Mouse (Mus musculus) spleen, adult 2 months (tissue): ENCODE data around the gene Pdia5.

Experiments used
- CTCF ChIP-seq: fragments of 200-500 bp; IDR thresholded peaks from 2 replicates; pipeline ENCODE4 v1.5.1; 2011; ENCODE audit warnings: mild to moderate bottlenecking, inconsistent platforms; ENCODE audit not compliant: insufficient read depth, insufficient read length, insufficient replicate concordance; ENCODE audit errors: extremely low read depth
- POLR2A ChIP-seq: fragments of 200-500 bp; IDR thresholded peaks from 2 replicates; pipeline ENCODE4 v1.6.1; 2011; ENCODE audit warnings: low read depth, low read length, inconsistent platforms

DNA sequence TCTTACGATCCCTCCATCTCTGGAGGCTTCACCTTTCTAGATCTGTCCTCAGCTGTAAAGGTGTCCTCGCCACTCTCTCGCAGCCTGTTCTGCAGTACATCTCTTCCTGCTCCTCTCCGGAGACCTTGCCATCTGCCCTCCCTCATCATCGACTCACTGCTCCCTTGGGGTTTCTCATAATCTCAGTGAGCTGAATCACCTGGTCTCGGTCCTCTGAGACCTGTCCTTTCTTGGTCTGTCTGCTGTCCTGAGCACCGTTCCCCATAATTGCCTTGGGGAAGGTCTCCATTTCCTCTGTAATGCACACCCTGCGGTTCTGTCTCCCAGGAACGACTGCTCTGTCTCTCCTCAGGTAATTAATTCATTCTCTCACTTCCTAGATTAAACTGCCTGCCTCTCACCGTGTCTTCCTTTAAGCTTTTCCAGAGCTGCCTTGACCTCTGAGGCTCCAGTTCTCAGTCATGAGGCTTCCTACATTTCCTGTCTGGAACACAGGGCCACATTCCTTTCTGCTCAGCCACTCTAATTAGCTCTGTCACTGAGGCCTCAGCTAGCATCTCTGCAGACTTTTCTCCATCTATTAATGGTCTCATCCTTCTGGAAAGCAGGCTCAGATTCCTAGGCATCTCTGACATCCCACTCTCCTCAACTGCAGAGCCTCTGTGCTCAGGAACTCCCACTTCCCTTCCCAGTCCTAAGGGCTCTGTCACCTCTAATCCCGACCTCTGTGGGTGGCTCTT, 18.8 kb upstream of the Pdia5 start:
- TF ChIP-seq CTCF (no peak), POLR2A (no peak)
